Mouse (Mus musculus): ENCODE results near the gene Wdr83os. TPM values are rescaled to one million over a fixed set of nuclear protein-coding genes. Genes with fewer than 3 reads are reported as not detected.

Gene Wdr83os
- polyA plus RNA-seq, 1 experiment from 2014 or later = 103 TPM

DNA sequence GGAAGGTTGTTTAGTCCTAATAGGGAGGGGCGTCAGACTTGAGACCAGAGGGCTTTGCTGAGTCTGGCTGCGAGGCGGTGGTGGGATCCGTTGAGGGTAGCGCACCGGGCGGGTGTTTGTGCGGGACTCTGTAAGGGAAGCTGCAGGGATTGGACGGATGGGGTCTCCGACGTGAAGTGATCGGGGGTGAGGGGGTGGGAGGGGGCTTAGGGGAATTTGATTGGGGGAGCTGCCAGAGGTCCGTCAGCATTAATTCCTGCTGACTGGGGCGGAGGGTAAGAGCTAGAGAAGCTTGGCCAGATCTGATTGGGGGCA, 43.2 kb upstream of the Wdr83os start:
- H3K36me3 ChIP-seq (ENCODE audit: control insufficient read depth, insufficient read depth, low read length) = peaks cover 23% of the 10 kb centered on the region
- H3K9me3 ChIP-seq (ENCODE audit: control insufficient read depth, low read length) = no peaks in the 10 kb centered on the region
- H3K4me3 ChIP-seq (ENCODE audit: low read depth, low read length) = peak overlapping the region; percentile 73
- H3K4me1 ChIP-seq (replicated peaks; ENCODE audit: control insufficient read depth, insufficient read depth, low read length) = peaks cover 18% of the 10 kb centered on the region
- H3K9ac ChIP-seq (ENCODE audit: low read depth, low read length) = peak overlapping the region; percentile 95
- H3K27ac ChIP-seq (ENCODE audit: low read depth, low read length) = peak overlapping the region; percentile 97
- peak overlapping the region; percentile 78 for H3K4me2 ChIP-seq
- no peak for DNase-seq (ENCODE audit: low spot score)
- WGBS = 2% methylated on average over 14 of the region's 14 CpGs
- no peaks in the 10 kb centered on the region for H3K27me3 ChIP-seq (replicated peaks; ENCODE audit: control insufficient read depth, insufficient read depth, low read length)
- ATAC-seq (replicated peaks; ENCODE audit: low FRiP score) = peak; percentile 46

DNA sequence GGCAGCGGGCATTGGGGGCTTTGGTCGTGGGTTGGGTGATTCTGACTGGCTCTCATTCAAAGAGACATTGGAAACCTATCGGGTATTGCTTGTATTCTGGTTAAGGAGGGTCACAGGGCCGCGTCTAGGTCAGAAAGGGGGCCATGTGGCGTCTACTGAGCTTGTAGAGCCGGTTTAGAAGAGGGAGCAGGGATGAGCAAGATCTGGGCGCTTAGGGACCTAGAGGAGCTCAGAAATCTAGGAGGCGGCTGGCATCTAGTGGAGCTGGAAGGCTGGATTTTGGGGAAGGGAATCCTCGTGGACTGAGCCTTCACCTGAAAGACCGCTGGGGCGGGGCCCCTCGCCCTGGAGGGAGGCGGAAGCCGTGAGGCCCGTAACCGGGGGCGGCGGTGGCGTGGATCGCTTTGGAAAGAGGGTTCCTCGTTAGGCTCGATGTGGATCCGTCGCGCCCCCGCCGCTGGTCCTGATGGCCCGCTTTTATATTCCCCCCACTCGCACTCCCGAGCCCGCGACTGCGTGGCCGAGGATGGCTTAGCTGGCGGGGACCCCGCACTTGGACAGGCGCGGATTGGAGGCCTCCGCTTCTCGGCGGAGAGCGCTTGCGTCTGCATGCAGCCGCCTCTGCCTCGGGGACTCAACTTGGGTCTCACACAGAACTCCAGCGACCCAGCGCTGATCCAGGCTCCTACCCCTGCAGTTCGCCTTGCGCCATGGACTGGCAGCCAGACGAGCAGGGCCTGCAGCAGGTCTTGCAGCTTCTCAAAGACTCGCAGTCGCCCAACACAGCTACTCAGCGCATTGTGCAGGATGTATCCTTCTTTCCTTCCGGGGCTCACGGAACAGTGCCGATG, 42.6 kb upstream of the Wdr83os start:
- Histone ChIP-seq H3K4me3 (ENCODE audit: low read depth, low read length) (peak overlapping the region; percentile 73), H3K9ac (ENCODE audit: low read depth, low read length) (peak overlapping the region; percentile 95), H3K4me2 (peak overlapping the region; percentile 78), H3K36me3 (ENCODE audit: control insufficient read depth, insufficient read depth, low read length) (peaks cover 22% of the 10 kb centered on the region), H3K27ac (ENCODE audit: low read depth, low read length) (peak overlapping the region; percentile 97), H3K9me3 (ENCODE audit: control insufficient read depth, low read length) (no peaks in the 10 kb centered on the region), H3K27me3 (replicated peaks; ENCODE audit: control insufficient read depth, insufficient read depth, low read length) (no peaks in the 10 kb centered on the region), H3K4me1 (replicated peaks; ENCODE audit: control insufficient read depth, insufficient read depth, low read length) (peaks cover 18% of the 10 kb centered on the region)
- ATAC-seq (replicated peaks; ENCODE audit: low FRiP score) (peak; percentile 39), DNase-seq (ENCODE audit: low spot score) (peak; percentile 79)
- WGBS = under 1% methylated on average over 57 of the region's 57 CpGs

DNA sequence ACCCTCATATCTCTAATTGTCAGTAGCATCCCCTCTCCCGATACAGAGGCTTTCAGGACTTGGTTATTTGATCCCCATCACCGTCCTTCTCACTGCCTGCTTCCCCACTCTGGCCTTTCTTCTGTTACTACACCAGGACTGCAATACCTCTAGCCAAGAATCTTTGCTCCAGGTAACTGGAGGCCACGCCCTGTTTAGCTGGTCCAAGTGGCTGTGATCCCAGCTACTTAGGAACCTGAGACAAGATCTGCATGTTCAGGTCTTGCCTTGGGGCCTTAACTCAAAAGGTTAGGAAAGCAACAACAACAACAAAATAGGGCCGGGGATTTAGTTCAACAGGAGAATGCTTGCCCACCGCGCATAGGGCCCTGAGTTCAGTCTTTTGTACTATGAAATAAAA, 36.9 kb upstream of the Wdr83os start:
- ATAC-seq (replicated peaks; ENCODE audit: low FRiP score) (no peak), DNase-seq (ENCODE audit: low spot score) (no peak)
- H3K4me3 ChIP-seq (ENCODE audit: low read depth, low read length) = no peak overlapping the region
- H3K4me1 ChIP-seq (replicated peaks; ENCODE audit: control insufficient read depth, insufficient read depth, low read length) = peaks cover 8% of the 10 kb centered on the region
- H3K36me3 ChIP-seq (ENCODE audit: control insufficient read depth, insufficient read depth, low read length) = peaks cover 78% of the 10 kb centered on the region
- H3K9me3 ChIP-seq (ENCODE audit: control insufficient read depth, low read length) = no peaks in the 10 kb centered on the region
- H3K27ac ChIP-seq (ENCODE audit: low read depth, low read length) = no peak overlapping the region
- H3K4me2 ChIP-seq = no peak overlapping the region
- H3K27me3 ChIP-seq (replicated peaks; ENCODE audit: control insufficient read depth, insufficient read depth, low read length) = no peaks in the 10 kb centered on the region
- 89% methylated on average over 6 of the region's 6 CpGs for WGBS
- no peak overlapping the region for H3K9ac ChIP-seq (ENCODE audit: low read depth, low read length)

DNA sequence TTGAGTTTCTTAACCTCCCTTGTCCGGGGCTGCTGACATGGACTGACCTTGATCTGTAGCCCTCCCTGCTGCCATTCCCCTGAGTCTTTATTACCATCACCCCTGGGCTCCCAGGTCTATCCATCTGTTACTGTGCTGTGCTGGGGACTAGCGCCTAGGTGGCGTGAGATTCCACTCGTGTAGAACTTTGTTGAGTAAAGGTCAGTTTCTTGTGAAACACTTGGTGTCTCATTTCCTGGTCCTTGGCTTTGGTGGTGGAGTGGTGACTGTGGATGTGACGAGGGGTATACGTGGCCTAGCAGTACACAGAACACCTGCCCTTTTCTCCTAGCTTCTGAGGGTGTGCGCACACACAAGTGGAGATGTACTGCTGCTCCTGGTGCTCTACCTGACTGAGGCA, 23.2 kb upstream of the Wdr83os start:
- Histone ChIP-seq H3K4me1 (replicated peaks; ENCODE audit: control insufficient read depth, insufficient read depth, low read length) (peaks cover 8% of the 10 kb centered on the region; the same call in 1 of the 2 replicates), H3K9me3 (ENCODE audit: control insufficient read depth, low read length) (no peaks in the 10 kb centered on the region), H3K27me3 (replicated peaks; ENCODE audit: control insufficient read depth, insufficient read depth, low read length) (no peaks in the 10 kb centered on the region), H3K4me2 (no peak overlapping the region), H3K27ac (ENCODE audit: low read depth, low read length) (no peak overlapping the region), H3K9ac (ENCODE audit: low read depth, low read length) (no peak overlapping the region), H3K4me3 (ENCODE audit: low read depth, low read length) (no peak overlapping the region), H3K36me3 (ENCODE audit: control insufficient read depth, insufficient read depth, low read length) (peaks cover 41% of the 10 kb centered on the region)
- ATAC-seq (replicated peaks; ENCODE audit: low FRiP score) = no peak
- WGBS = 80% methylated on average over 7 of the region's 7 CpGs
- DNase-seq (ENCODE audit: low spot score) = no peak

DNA sequence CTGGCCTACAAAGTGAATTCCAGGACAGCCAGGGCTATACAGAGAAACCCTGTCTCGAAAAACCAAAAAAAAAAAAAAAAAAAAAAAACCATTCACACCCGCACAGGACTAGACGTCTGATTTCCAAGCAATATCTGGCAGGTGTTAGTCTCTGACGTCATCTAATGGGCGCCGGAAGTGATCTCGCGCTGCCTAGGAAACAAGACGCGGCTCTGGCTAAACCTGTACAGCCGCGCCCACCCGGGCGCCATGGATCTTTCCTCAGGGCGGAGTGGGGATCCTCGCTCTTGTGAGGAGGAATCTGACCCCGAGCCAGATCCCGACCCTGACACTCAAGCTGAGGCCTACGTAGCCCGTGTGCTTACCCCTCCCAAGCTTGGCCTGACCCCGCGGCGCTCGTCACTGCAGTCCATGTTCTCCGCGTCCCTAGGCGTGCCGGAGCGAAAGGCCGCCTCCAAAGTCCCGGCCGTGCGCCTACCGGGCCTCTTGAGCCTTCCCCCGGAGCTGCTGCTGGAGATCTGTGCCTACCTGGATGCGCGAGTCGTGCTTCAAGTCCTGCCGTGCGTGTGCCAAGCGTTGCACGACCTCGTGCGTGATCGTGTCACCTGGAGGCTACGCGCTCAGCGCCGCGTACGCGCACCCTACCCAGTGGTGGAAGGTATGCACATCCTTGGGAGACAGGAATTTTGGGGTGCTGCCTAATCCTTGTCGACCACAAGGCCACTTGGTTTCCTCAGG, 20.5 kb upstream of the Wdr83os start, which contains the start of gene Fbxw9:
Fbxw9 (plus strand) TSS at position 177 of the 738 bp plus-strand sequence.
- no peaks in the 10 kb centered on the region for H3K27me3 ChIP-seq (replicated peaks; ENCODE audit: control insufficient read depth, insufficient read depth, low read length)
- H3K4me2 ChIP-seq = peak within 1 kb of the TSS; percentile 98
- WGBS = under 1% methylated on average over 52 of the region's 53 CpGs
- peak within 1 kb of the TSS; percentile 91 for H3K4me3 ChIP-seq (ENCODE audit: low read depth, low read length)
- H3K27ac ChIP-seq (ENCODE audit: low read depth, low read length) = peak within 1 kb of the TSS; percentile 2; the same call in 1 of the 2 replicates
- peaks cover 11% of the 10 kb centered on the region; the same call in 1 of the 2 replicates for H3K4me1 ChIP-seq (replicated peaks; ENCODE audit: control insufficient read depth, insufficient read depth, low read length)
- peak within 1 kb of the TSS; percentile 70 for H3K9ac ChIP-seq (ENCODE audit: low read depth, low read length)
- H3K9me3 ChIP-seq (ENCODE audit: control insufficient read depth, low read length) = no peaks in the 10 kb centered on the region
- H3K36me3 ChIP-seq (ENCODE audit: control insufficient read depth, insufficient read depth, low read length) = peaks cover 16% of the 10 kb centered on the region
- peak; percentile 85 for ATAC-seq (replicated peaks; ENCODE audit: low FRiP score)
- peak; percentile 89 for DNase-seq (ENCODE audit: low spot score)

DNA sequence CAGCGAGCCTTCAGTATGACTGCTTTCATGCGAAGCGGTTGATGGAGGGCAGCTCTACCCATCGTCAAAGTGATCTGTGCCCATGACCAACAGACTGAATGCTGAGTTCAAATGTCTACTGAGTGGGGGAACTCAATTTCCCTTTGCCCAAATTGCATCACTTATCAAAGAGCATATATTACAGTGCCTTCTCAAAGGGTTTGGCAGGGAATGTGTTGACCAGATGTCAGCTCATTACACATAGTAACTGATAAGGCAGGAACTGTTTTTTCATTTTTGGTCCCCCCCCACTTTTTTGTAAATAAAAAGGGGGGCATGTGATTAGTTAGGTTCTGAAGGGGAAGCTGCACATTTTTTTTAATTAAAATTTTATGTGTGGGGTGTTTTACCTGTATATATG, 17.9 kb upstream of the Wdr83os start:
- no peak for DNase-seq (ENCODE audit: low spot score)

DNA sequence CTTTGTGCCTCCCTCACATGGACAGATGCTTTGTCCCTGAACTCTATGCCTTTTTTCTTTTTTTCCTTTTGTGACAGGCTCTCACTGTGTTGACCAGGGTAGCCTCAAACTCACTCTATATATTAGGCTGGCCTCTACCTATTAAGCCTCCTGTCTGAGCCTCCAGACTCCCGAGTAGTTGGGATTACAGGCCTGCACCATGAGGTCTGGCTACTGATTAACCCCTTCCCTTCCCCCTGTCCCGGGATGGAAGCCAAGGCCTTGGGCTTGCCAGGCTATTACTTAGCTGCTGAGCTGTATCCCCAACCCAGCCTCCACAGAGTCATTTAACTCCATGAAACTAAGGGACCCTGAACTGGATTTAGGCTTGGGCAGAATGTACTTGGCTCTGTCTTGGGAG, 15.3 kb upstream of the Wdr83os start:
- Histone ChIP-seq H3K9me3 (ENCODE audit: control insufficient read depth, low read length) (no peaks in the 10 kb centered on the region), H3K9ac (ENCODE audit: low read depth, low read length) (no peak overlapping the region; the same call in 1 of the 2 replicates), H3K4me3 (ENCODE audit: low read depth, low read length) (no peak overlapping the region), H3K36me3 (ENCODE audit: control insufficient read depth, insufficient read depth, low read length) (peaks cover 5% of the 10 kb centered on the region; the same call in 1 of the 2 replicates), H3K4me2 (no peak overlapping the region), H3K27ac (ENCODE audit: low read depth, low read length) (peak overlapping the region; percentile 21; the same call in 1 of the 2 replicates), H3K4me1 (replicated peaks; ENCODE audit: control insufficient read depth, insufficient read depth, low read length) (peaks cover 11% of the 10 kb centered on the region), H3K27me3 (replicated peaks; ENCODE audit: control insufficient read depth, insufficient read depth, low read length) (no peaks in the 10 kb centered on the region)
- 44% methylated on average over 2 of the region's 2 CpGs for WGBS
- ATAC-seq (replicated peaks; ENCODE audit: low FRiP score) (no peak), DNase-seq (ENCODE audit: low spot score) (no peak)

More for the DNA sequence above, 17.9 kb upstream of the Wdr83os start:
- Histone ChIP-seq H3K9me3 (ENCODE audit: control insufficient read depth, low read length) (no peaks in the 10 kb centered on the region), H3K4me1 (replicated peaks; ENCODE audit: control insufficient read depth, insufficient read depth, low read length) (peaks cover 11% of the 10 kb centered on the region), H3K4me2 (no peak overlapping the region), H3K4me3 (ENCODE audit: low read depth, low read length) (no peak overlapping the region), H3K36me3 (ENCODE audit: control insufficient read depth, insufficient read depth, low read length) (peaks cover 6% of the 10 kb centered on the region; the same call in 1 of the 2 replicates), H3K27ac (ENCODE audit: low read depth, low read length) (no peak overlapping the region), H3K9ac (ENCODE audit: low read depth, low read length) (no peak overlapping the region), H3K27me3 (replicated peaks; ENCODE audit: control insufficient read depth, insufficient read depth, low read length) (no peaks in the 10 kb centered on the region)
- ATAC-seq (replicated peaks; ENCODE audit: low FRiP score) = no peak
- WGBS = 94% methylated on average over 4 of the region's 4 CpGs

DNA sequence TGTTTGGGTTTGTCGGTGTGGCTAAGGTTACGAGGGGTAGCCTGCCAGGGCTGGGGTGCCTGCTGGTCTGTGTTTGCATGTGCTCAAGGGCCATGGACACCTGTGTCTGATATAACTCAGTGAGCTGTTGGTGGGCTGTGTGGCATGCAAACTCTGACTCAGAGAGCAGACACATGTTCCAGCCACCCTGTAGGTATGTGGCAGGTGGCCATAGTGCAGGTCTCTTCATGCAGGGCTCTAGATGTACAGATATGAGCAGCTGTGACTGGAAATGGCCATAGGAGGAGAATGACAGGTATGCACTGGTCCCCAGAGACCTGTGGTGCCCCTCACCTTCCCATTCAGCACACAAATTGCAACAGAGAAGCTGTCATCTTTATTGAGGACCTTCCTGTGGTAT, 13.4 kb upstream of the Wdr83os start:
- Histone ChIP-seq H3K4me1 (replicated peaks; ENCODE audit: control insufficient read depth, insufficient read depth, low read length) (peaks cover 2% of the 10 kb centered on the region), H3K4me2 (no peak overlapping the region), H3K4me3 (ENCODE audit: low read depth, low read length) (no peak overlapping the region), H3K36me3 (ENCODE audit: control insufficient read depth, insufficient read depth, low read length) (peaks cover 5% of the 10 kb centered on the region; the same call in 1 of the 2 replicates), H3K9ac (ENCODE audit: low read depth, low read length) (no peak overlapping the region), H3K27ac (ENCODE audit: low read depth, low read length) (no peak overlapping the region), H3K27me3 (replicated peaks; ENCODE audit: control insufficient read depth, insufficient read depth, low read length) (no peaks in the 10 kb centered on the region), H3K9me3 (ENCODE audit: control insufficient read depth, low read length) (no peaks in the 10 kb centered on the region)
- 95% methylated on average over 2 of the region's 2 CpGs for WGBS
- no peak for ATAC-seq (replicated peaks; ENCODE audit: low FRiP score)
- DNase-seq (ENCODE audit: low spot score) = no peak

All from liver, embryonic 11.5 days (tissue).